Mouse (Mus musculus) small intestine, adult 2 months (tissue): ENCODE results near the gene Ssc4d.

Source experiments
- CTCF ChIP-seq: fragments of 200-500 bp; IDR thresholded peaks from 2 replicates; pipeline ENCODE4 v1.5.1; 2012; ENCODE audit warnings: low read depth, mild to moderate bottlenecking, control low read depth, inconsistent platforms, low read length, moderate library complexity, mixed read lengths; ENCODE audit not compliant: insufficient replicate concordance, insufficient read length; ENCODE audit errors: extremely low read depth
- POLR2A ChIP-seq: fragments of 200-500 bp; IDR thresholded peaks from 2 replicates; pipeline ENCODE4 v1.6.1; 2012; ENCODE audit warnings: low read depth, mild to moderate bottlenecking, control low read depth, inconsistent platforms, low read length, moderate library complexity

- TF ChIP-seq CTCF (no peak), POLR2A (no peak)
These were observed 42.9 kb upstream of the Ssc4d start for GRCm38 (mm10) chr5:136017262-136017661.
